Mouse (Mus musculus) lung, postnatal 0 days (tissue): ENCODE measurements around the gene Ehbp1l1.

Experiments used
- CTCF ChIP-seq: IDR thresholded peaks from 2 replicates; pipeline ENCODE4 v1.5.1; 2016; ENCODE audit warnings: antibody characterized with exemption, mild to moderate bottlenecking
- EP300 ChIP-seq: IDR thresholded peaks from 2 replicates; pipeline ENCODE4 v1.6.1; 2016; ENCODE audit warnings: antibody characterized with exemption, mild to moderate bottlenecking, control low read depth

DNA sequence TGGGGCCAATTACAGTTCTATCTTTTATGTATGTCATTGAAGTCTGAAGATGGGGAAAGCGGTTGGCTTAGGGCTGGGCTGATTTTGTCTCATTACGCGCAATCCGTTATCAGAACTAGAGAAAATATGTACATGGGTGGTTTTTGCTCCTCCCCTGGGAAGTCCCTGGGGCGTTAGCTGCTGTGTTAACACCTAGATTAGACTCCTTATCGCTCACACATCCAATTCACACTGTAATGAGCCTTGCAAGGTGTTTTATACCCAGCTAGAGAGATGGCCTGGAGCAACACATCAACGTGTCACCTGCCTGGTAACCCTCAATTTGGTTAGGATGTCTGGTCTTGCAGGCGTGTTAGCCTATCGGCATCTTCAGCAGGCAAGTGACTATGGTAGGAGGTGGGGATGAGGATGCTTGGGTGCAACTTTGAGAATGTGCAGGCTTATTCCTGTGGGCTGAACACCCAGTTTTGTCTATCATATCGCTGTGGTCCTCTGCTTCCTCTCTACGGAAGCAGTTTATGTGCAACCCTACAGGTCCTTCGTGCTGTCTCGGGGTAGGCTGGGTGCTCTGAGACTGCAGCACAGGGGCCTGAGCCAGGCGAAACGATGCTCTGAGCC, 953 bp upstream of the Ehbp1l1 start:
- TF ChIP-seq CTCF (no peak), EP300 (no peak)
